Mouse (Mus musculus): ENCODE results near the gene Fry.

DNA sequence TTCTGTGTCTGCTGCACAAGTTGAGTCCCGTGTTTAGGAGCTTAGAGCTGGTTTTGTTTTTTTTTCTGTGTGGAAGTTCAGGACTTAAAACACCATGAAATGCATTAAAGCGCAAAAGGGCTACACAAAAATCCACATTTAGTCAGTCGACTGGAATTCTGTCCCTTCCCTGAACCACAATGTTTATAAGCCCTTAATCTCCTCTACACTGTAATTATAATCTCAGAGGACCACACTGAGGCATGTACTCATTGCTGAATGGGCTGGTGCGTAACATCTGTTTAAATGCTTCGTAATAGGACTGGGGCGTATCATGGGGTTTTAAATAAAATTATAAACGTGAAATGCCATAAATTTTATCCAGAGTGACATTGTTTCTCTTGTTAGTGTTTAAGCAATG, 89.6 kb downstream of the Fry start:
- no peak for TF ChIP-seq CTCF (IDR thresholded peaks at IDR 0.05 in 2 of 3, conservative IDR thresholded peaks at IDR 0.05 in 1 of 3; ENCODE audit: control insufficient read depth in 1 of 3, insufficient read depth in 1 of 3, low read depth in 2 of 3, low read length in 3 of 3, poor library complexity in 1 of 3, severe bottlenecking in 1 of 3)
- no peak for TF ChIP-seq MAZ (IDR thresholded peaks at IDR 0.05; ENCODE audit: low read depth, low read length)
- TF ChIP-seq POLR2A (IDR thresholded peaks at IDR 0.05; ENCODE audit: control insufficient read depth in 1 of 2, insufficient read depth in 1 of 2, low read depth in 1 of 2, low read length in 2 of 2, poor library complexity in 1 of 2), result no peak
